Mouse (Mus musculus): ENCODE results near the gene Eme1.
A peak's percentile ranks its signal among the peaks of the same experiment; 100 is the strongest.
"Not testable (repeated sequence)": the region's sequence is repeated elsewhere in the genome, so short reads cannot be mapped to it uniquely, and the experiment has no call there.

The Eme1 gene

GRCm38 (mm10) chr11:94653663-94654436, at the start of gene Eme1, which contains the start of gene Mrpl27:
TSS of gene Eme1 (minus strand) at chr11:94653964.
TSS of gene Mrpl27 (plus strand) at chr11:94653767.
- DNase-seq (ENCODE audit: low read depth, low spot score), result peak; percentile 68

GRCm38 (mm10) chr11:94702216-94702610, 48.4 kb upstream of the Eme1 start:
- no peak for DNase-seq (ENCODE audit: low read depth, low spot score)

GRCm38 (mm10) chr11:94701401-94702215, 47.8 kb upstream of the Eme1 start:
- no peak for DNase-seq (ENCODE audit: low read depth, low spot score)

- DNase-seq (ENCODE audit: low read depth, low spot score), result no peak
Measured at GRCm38 (mm10) chr11:94699399-94699798, 45.6 kb upstream of the Eme1 start.

DNA sequence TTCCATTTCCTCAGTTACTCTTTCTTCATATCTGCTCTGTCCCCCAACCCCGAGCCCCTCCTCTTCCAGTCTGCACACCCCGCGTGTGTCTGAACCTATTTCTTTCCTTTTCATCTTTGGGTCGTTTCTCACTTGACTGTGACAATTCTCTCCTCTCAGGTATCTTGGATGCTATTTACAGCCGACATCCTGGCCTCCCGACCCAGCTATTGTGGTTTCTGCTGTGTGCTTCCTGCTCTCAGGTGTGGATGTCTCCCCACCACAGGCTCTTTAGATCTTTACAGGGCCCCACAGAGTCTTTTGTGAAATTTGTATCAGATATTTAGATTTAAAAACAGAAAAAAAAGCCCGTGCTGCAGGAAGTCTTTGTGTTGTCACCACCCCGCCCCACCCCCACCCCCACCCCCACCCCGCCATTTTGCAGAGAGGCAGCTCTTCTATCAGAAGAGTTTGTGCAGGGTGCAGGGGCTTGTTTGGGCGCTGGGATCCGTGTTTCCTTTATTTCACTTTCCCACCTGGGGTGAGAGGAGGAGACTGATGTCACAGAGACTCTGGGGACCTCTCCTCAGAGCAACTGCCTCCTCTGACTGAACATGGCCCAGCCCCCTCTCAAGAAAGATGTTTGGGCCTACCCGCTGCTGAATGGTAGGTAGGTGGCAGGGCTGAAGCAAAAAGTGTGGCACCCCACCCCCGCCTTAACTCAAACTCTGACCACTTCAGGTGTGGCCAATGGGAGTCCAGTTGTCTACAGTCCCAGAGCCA, 44.1 kb upstream of the Eme1 start:
- DNase-seq (ENCODE audit: low read depth, low spot score), result no peak

GRCm38 (mm10) chr11:94697140-94697539, 43.4 kb upstream of the Eme1 start:
- no peak for DNase-seq (ENCODE audit: low read depth, low spot score)

DNA sequence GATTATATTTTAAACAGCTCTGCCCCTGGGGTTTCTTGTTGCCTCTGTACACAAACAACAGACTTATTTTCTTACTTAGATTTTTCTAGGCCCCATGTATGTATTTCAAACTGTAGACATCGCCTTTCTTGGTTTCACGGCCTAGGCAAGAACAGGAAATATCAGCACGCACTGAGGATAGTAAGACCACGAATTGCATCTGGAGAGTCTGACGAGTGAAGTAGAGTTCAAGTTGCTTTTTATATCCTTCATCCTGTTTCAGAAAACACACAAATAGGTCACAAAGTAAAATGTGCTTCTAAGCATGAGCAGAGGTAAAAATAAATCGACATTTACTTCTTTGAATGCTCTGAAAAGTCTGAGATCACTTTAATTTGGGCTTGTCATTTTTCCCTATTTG, 41.7 kb upstream of the Eme1 start:
- no peak for DNase-seq (ENCODE audit: low read depth, low spot score)

- not testable (repeated sequence) for DNase-seq (ENCODE audit: low read depth, low spot score)
Measured at GRCm38 (mm10) chr11:94692502-94692901, 38.7 kb upstream of the Eme1 start.

- DNase-seq (ENCODE audit: low read depth, low spot score), result no peak
Measured at GRCm38 (mm10) chr11:94687178-94687577, 33.4 kb upstream of the Eme1 start.

- DNase-seq (ENCODE audit: low read depth, low spot score), result no peak
Measured at GRCm38 (mm10) chr11:94682427-94682826, 28.7 kb upstream of the Eme1 start.

DNA sequence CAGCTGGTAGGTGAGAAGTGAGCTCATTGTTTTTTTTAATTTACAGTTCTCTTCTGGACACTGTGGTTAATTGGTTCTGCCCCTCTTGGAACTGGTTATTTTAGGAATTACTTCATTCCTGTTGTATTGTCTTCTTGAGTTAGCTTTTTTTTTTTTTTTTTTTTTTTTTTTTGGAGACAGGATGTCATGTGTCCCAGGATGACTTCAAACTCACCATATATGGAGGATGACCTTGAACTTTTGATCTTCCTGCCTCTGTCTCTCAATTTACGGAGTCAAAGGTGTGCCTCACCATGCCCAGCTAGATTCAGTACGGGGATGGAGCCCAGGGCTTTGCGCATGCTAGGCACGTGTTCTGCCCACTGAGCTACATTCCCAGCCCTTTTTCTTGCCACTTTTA, 27.9 kb upstream of the Eme1 start:
- DNase-seq (ENCODE audit: low read depth, low spot score), result no peak

DNA sequence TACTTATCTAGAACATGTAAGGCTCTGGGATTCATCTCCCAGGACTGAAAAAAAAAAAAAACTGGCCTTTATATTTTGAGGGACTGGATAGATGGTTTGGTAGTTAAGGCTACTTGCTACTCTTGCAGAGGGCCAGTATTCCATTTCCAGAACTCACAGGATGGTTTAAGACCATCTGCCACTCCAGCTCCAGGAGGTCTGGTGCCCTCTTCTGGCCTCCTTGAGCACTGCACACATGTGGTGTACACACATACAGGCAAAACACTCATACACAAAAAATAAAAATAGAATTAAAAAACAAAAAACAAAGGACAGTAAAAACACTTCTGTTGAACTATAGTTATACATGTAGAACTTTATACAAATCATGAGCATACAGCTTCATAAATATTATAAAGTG, 26.9 kb upstream of the Eme1 start:
- DNase-seq (ENCODE audit: low read depth, low spot score), result no peak

GRCm38 (mm10) chr11:94677607-94678145, 23.9 kb upstream of the Eme1 start:
- no peak for DNase-seq (ENCODE audit: low read depth, low spot score)

- DNase-seq (ENCODE audit: low read depth, low spot score), result peak; percentile 67
Measured at GRCm38 (mm10) chr11:94676754-94677606, 23.2 kb upstream of the Eme1 start, which contains the start of gene Xylt2. TSS of gene Xylt2 (minus strand) at chr11:94677515.

DNA sequence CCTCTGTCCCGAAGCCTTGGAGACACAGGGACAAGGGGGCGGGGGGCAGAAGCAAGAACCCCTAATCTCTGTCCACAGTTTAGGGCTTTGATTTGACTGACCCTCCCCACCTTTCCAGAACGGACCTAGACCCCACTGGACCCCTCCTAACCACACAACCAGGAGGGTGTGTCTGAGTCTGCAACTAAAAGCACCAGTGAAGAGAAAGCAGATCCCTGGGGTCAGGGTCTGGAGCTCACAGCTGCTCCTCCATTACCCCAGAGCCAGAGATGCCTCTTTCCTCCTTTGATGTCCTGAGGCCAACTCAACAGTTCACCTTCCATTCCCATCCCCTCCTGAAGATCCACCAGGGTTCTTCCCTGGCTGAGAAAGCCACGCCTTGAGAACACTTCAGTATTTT, 22.5 kb upstream of the Eme1 start:
- DNase-seq (ENCODE audit: low read depth, low spot score), result no peak

- DNase-seq (ENCODE audit: low read depth, low spot score), result no peak
Measured at GRCm38 (mm10) chr11:94675446-94675845, 21.7 kb upstream of the Eme1 start.

DNA sequence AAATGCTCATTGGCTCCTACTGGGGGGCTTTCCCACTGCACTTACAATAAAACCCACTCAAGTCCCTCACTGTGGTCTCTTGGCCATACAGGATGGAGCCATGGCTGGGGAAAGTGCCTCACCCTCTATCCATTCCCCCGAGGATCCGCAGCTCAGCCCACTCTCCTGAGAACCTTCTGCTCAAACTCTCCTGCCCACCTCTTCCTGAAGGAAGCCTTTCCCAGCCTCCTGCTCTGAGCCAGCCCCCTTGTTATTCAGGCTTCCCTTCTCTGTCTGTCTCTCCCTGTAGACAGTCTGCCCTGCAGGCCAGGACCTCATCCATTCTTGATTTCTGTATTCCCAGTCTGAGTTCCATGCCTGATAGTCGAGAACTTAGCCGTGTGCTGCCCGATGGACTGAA, 21.2 kb upstream of the Eme1 start:
- peak; percentile 35 for DNase-seq (ENCODE audit: low read depth, low spot score)

- no peak for DNase-seq (ENCODE audit: low read depth, low spot score)
Measured at GRCm38 (mm10) chr11:94665281-94665680, 11.5 kb upstream of the Eme1 start.

DNA sequence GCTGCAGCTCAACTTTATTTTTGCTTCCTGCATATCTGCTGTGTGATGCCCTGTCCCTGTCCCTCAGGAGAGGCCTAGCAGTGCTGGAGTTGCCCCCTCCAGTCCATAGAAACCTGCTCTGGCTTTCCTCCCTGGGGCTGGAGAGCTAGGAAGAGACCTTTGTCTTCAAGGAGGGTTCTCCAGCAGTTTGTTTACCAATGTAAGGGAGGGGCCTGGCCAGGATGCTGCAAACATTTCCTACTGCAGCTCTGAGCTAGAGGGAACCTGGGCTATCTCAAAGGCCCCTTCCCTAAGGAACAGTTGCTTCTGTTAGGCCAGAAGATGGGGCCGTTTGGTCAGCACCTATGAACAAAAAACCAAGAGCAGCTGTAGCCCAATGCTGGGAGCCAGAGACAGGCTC, 7.6 kb upstream of the Eme1 start:
- DNase-seq (ENCODE audit: low read depth, low spot score), result no peak

DNA sequence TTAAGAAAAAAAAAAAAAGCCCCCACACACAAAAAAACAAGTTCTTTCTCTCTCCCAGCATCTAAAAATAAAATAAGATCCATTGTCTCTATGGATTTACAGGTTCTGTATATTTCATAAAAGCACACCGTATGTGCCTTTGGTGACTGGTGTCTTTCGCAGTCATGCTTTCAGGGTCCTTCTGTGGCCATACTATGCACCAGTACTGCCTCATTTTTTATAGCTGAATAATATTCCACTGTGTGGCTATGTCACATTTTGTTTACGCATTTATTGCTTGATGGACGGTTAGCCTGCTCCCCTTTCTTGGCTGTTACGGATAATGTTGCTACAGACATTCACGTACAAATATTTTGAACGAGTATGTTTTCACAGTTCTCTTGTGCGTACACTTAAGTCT, 791 bp downstream of the Eme1 start:
- DNase-seq (ENCODE audit: low read depth, low spot score), result no peak

GRCm38 (mm10) chr11:94651241-94651640, 2.5 kb downstream of the Eme1 start:
- DNase-seq (ENCODE audit: low read depth, low spot score), result not testable (repeated sequence)

Data from telencephalon, adult 2 months (tissue).